Mouse (Mus musculus): ENCODE data around the gene Aox1.

The Aox1 gene

GRCm38 (mm10) chr1:58110241-58110640, 80.5 kb downstream of the Aox1 start:
- DNase-seq (ENCODE audit: low spot score) = no peak

GRCm38 (mm10) chr1:58111315-58111714, 81.6 kb downstream of the Aox1 start:
- DNase-seq (ENCODE audit: low spot score) = no peak

- DNase-seq (ENCODE audit: low spot score) = peak; percentile 69
These were observed 83.1 kb downstream of the Aox1 start, which contains the start of gene Aox3 for GRCm38 (mm10) chr1:58112880-58113279. Gene Aox3, plus strand, starts transcription at chr1:58113130.

- DNase-seq (ENCODE audit: low spot score) = no peak
These were observed 83.7 kb downstream of the Aox1 start for GRCm38 (mm10) chr1:58113441-58113840.

- no peak for DNase-seq (ENCODE audit: low spot score)
These were observed 84.4 kb downstream of the Aox1 start for GRCm38 (mm10) chr1:58114021-58114560.

- no peak for DNase-seq (ENCODE audit: low spot score)
These were observed 85.1 kb downstream of the Aox1 start for GRCm38 (mm10) chr1:58114666-58115375.

GRCm38 (mm10) chr1:58118231-58118630, 88.5 kb downstream of the Aox1 start:
- DNase-seq (ENCODE audit: low spot score) = no peak

GRCm38 (mm10) chr1:58124901-58125300, 95.2 kb downstream of the Aox1 start:
- no peak for DNase-seq (ENCODE audit: low spot score)

GRCm38 (mm10) chr1:58137891-58138290, 108.2 kb downstream of the Aox1 start:
- DNase-seq (ENCODE audit: low spot score) = no peak

- no peak for DNase-seq (ENCODE audit: low spot score)
These were observed 109.3 kb downstream of the Aox1 start for GRCm38 (mm10) chr1:58138986-58139385.

GRCm38 (mm10) chr1:58140607-58141006, 110.9 kb downstream of the Aox1 start:
- no peak for DNase-seq (ENCODE audit: low spot score)

GRCm38 (mm10) chr1:58144384-58145069, 114.8 kb downstream of the Aox1 start:
- DNase-seq (ENCODE audit: low spot score) = peak; percentile 26

GRCm38 (mm10) chr1:58146026-58146425, 116.3 kb downstream of the Aox1 start:
- DNase-seq (ENCODE audit: low spot score) = no peak

GRCm38 (mm10) chr1:58147776-58148175, 118.0 kb downstream of the Aox1 start:
- no peak for DNase-seq (ENCODE audit: low spot score)

- no peak for DNase-seq (ENCODE audit: low spot score)
These were observed 122.5 kb downstream of the Aox1 start for GRCm38 (mm10) chr1:58152247-58152646.
